Mouse (Mus musculus) heart, adult 8-10 months (tissue): ENCODE measurements around the gene Hoxa7. TPM values are rescaled to one million over a fixed set of nuclear protein-coding genes. Genes with fewer than 3 reads are reported as not detected.

Experiments
- DNase-seq: peaks from one replicate; pipeline ENCODE4 v3.0.0; 2022; ENCODE audit warnings: low spot score
- total RNA-seq, 4 experiments: library from RNA; stranded (reverse); gene quantifications; 2 replicates each; pipeline ENCODE4 v1.2.4; 2022

Gene Hoxa7
- total RNA-seq, 4 experiments from 2014 or later: 0.19 to 0.55 (median 0.31) TPM; not detected in 1

DNA sequence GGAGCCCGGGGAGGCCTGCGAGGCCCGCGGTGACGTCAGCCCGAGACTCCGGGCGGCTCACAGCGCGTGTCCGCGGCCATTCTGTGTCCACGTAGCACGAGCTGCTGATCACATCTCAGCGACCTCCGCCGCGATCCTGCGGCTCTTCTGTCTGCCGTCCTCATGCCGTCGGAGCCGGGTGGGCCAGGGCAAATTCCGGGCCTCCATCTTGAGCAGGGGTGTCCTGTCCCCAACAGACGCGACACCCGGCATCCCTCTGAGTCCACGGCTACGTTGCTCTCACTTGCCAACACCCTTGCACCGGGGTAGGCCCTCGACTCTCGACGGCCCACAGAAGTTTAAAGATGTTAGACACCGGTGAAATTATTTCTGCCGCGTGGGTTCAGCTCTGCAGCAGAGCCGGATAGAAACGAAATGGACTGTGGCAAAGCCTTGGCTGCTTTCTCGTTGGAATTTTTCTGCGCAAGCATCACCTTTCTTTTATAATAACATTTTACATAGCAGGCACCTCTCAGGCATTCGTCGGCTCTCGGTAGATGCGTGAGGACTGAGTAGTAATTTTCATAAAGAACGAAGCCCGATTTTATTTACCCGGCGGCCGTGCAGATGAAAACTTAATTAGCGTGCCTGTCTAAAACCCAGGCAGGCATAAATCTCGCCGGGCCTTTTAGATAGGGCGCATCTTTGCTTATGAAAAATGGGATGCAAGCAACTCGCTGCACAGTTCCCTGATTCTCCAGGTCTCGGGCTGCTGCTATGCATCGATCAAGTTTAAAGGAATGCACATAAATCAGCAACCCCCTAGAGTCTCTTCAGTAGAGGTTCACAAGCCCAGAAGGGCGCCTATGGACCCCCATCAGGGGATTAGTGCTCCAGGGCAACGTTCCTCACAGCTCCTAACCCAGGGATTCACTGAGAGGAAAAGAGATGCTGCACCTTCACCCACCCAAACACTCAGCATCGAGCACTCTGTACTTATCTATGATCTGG is 32.2 kb upstream of the Hoxa7 start:
- no peak for DNase-seq

GRCm38 (mm10) chr6:52252775-52253376 is 31.2 kb upstream of the Hoxa7 start:
- no peak for DNase-seq

DNA sequence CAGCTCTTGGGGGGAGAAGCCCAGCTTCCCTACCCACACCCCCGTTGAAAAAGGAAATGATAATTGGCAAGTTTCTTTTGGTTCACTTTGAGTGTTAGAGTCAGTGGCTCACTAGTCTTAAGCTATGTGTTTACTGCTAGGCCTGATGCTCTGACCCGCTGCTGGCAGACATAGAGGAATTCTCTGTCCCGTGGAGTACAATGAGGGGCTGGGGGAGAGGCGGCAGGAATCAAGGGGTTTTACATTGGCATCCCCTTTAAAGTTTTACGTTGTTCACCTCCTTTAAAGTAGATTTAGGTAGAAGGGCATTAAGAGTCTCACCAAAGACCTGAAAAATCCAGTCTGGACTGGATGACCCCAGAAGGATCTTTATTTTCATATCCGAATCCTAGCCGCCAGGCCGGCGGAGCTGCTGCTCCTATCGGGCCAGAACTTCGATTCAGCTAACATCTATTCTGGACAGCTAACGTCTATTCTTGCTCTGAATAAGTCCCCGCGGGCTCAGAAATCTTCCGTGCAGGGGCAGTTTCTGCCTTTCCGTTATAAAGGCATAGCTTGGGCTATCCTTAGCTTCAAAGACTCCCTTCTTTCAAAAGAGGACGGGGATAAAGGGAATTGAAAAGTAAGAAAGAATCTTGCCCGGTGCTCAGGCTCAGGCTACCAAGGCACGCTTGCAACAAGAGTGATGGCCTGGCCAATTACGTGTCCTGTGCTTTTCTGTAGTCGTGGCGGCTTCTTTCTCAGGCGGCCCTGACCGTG is 30.5 kb upstream of the Hoxa7 start:
- DNase-seq: no peak

DNA sequence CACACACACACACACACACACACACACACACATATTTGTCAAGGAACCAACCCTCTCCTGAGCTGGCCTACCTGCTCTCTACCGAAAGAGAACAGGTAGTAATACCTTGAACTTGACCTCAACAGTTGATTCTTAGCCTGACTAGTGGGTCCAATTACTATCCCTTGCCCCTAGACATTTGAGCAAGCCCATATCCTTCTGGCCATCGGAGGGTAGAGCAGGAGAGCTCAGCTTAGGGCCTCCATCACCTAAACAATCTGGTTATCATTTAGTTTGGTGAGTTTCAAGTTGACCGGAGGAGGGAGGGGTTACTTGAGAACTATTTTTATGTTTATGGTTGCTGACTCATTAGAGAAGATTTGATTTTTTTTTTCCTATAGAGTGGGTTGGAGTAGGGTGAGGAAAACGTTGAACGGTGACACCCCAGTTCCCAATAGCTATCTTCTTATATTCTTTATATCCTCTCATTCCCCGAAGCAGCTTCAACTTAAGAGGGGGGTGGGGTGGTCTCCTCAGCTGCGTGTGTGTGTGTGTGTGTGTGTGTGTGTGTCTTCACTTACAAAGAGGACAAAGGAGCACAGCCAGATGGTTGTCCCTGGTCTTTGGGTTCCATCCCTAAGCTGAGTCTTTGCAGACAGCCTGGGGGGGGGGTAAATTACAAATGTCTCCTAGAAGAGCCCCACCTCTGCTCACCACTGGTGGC is 29.7 kb upstream of the Hoxa7 start:
- DNase-seq: no peak

DNA sequence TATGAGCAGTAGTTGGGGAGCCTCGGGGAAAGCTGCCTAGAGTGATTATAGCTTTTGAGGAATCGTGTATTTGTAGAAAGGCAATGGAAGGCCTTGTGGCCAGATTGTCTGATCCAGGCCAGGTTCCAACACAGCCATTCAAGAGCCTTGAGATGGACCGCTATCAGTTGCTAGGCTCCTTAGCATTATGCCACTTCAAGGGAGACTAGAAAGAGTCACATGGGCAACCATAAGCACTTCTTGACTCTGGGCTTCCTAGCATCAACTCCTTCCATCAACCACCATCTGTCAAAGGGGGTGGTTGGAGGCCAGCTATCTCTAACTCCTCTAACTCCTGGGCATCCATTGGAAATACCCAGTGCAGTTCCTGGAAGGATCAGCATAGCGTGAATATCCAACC is 28.2 kb upstream of the Hoxa7 start:
- no peak for DNase-seq

DNA sequence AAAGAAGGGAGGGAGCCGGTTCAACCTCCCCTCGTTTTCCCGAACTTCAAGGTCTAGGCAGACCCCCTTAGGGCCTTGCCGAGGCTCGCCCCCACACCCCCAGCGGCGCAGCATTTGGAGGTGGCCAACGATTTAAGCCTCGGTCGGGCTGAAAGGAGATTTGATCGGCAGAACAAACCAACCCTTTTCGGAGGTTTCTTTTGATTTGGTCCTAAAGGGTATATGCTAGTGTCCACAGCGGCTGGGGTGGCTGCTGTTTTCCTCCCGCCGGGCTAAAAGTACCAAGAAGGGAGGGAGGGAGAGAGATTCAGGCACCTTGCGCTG is 27.7 kb upstream of the Hoxa7 start:
- DNase-seq: no peak

DNA sequence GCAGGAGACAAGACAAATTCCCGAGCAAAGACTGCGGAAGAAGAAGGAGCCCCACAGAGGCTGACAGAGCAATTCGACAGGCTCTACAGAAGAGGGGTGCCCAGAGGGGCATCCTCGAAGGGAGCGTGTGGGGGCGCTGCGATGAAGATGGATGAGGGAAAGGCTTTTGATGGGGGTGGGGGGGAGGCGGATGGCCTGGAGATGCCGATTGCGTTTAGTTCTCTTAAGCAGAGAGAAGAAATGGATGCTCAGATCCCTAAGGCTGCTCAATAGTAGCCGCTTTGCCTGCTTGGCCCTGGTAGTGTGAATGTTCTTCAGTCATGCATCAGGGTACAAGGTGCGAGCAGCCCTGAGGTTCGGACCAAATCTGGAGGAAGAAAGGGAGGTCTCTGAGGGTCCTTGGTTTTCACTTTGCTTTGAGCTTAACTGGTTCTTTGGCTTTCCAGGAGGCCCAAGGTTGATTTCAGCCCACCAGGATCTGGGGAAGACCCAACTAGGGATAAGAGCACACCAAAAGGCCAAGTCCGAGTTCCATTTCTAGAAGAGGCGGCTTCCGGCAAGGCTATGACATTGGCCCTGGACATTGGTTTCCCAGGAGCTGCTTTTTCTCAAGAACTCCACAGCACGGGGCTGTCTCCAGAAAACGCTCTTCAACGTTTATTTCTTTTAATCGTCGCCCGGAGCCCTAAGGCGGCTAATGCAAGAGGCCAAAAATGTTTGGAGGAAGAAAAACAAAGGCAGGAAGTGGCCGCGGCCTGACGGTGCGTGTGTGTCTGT is 27.2 kb upstream of the Hoxa7 start:
- no peak for DNase-seq

DNA sequence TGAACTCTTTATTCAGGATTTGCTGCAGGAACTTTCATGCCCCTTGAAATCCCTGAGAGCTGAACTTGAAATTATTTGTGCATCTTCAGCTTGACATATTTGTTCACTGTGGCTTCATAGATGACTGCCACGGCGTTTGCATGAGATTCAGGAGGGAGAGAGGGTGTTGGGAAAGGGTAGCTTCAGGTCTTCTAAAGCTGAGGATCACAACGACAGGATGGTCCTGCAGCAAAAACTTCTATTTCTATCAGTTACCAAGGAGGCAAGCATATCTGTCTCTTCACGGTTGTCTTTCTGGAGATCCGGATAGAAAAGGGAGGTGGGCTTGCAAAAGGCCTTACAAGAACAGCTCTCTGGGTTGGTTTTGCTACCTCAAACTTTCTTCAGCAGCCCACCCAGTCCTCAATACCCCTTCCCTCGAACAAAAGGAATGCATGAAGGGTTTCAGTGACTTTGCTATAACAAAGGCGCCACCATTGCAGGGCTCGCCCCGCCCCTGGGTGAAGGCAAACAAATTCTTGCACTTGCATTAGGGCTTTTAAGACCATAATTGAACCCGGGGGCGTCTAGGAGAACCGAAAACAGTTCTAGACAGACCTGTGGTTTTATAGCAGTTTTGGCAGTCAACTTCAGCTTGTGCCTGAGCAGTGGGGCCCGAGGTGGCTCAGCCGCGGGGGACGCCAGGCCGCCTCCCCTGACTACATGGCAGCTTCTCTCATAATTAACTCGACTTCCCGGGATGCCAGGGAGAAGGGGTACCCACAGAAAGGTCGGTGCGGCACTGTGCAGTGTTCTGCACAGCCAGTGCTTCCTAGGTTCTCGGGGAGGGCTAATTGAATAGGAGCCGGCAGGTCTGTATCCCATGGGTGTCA is 26.3 kb upstream of the Hoxa7 start:
- no peak for DNase-seq

DNA sequence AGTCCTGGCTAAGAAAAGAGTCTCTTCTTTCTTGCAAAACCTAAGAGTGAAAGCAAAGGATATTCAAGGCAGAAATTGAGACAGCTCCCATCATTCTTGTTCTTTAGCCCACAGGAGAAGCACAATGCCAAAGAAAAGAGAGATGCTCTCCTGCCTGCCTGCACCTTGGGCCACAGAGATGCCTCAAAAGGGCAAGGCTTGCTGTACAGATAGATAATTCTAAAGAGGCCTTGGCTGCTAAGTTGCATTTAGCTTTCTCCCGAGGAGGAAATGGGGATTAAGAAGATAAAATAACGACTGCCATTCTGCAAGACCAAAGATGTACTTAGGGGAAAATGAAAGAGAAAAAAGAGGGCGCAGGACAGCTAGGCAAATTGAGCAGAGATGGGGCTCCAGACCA is 25.3 kb upstream of the Hoxa7 start:
- no peak for DNase-seq

DNA sequence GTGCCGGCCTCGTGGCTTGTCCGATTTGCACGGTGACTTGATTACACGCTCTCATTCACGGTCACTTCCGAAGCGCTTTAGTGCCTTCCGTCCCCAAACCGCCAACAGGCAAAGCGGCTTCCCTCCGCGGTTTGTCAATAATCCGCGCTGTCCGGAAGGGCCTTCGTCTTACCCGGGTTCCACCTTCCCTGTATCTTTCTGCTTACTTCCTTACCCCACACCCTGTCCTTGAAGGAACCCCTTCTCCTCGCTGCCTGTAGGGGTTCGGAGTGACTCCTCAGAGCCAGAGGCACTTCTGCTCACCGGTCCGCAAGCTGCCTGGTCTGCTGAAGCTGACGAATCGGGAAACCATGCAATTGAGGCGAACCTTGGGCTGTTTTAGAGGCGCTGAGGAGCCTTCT is 24.7 kb upstream of the Hoxa7 start:
- DNase-seq: no peak

- DNase-seq: no peak
These were observed 24.1 kb upstream of the Hoxa7 start, which contains the start of gene Hoxa11 for GRCm38 (mm10) chr6:52245757-52246142. TSS of gene Hoxa11 (minus strand) at chr6:52245810.

DNA sequence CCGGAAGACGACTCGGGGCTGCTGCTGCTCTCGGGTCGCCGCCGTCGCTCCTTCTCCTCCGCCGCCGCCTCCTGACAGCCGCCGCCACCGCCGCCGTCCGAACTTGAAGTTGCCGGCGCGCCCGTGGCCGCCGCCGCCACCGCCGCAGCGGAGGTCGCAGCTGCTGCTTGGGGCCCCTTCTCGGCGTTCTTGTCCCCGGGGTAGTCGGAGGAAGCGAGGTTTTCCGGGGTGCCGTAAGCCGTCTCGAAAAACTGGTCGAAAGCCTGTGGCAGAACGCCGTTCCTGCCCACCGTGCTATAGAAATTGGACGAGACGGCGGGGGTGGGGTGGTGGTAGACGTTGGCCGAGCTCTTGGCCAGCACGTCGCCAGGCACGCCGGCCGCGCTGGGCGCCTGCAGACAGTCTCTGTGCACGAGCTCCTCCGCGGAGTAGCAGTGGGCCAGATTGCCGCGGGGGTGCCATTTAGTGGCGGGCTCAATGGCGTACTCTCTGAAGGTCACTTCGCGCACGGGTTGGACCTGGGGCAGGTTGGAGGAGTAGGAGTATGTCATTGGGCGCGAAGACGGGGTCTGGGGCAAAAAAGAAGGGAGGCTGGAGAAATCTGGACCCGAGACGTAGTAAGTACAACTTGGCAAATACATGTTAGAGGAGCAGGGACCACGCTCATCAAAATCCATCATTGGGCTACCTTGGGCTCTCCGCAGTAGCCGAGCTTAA is 23.5 kb upstream of the Hoxa7 start:
- no peak for DNase-seq

GRCm38 (mm10) chr6:52244471-52245039 is 22.9 kb upstream of the Hoxa7 start:
- DNase-seq: no peak

GRCm38 (mm10) chr6:52243681-52244121 is 22.0 kb upstream of the Hoxa7 start:
- DNase-seq: no peak

DNA sequence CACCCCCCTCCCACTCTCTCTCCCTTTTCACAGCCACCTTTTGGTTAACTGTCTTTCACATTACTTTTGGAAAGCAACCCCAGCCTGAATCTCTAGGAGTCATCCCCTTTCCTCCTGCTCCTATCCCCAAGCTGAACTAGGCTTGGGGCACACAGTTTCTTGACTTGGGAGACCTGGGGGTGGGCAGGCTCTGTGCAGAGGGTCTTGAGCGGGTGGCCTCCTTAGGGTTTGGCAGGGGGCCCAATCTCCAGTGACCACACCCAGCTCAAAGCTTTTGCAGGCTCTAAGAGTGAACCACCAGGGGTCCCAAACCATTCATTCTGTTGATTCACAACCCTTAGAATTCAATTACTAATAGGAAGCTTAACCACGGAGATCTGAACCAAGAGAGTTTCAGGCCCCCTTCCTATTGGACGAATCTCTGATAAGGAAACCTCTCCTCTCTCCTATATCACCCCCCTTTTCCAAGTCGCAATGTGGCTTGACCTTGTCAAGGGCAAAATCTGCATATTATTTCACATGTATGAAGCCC is 21.2 kb upstream of the Hoxa7 start:
- no peak for DNase-seq

DNA sequence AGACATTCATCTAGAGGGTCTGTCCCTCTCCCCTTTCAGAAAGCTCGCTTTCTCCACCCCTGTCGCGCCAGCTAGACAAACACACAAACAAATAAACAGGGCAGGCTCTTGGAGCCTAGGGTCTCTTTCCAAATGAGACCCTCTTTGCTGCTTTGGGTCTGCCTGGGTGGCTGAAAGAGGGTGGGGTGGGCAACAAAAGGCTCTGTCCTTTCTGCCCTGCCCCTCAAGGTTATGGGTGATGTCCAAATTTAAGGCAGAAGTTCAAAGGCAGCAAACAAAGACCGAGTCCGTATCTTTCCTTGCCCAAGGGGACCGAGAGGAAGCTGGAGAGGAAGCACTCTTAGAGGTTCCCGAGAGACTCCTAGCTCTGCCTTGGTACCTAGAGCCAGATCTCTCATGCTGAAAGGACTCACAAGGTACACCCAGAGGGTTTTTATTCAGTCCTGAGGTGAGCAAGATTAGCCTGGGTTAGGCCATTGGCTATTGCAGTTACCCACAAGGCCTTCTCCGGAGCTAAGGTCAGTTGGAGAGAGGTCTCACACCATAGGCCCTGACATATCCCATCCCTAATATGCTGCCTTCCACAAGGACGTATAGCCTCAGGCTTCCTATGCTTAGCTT is 19.5 kb upstream of the Hoxa7 start:
- no peak for DNase-seq

GRCm38 (mm10) chr6:52240389-52241000 is 18.8 kb upstream of the Hoxa7 start, which contains the start of gene Hoxa10:
TSS of gene Hoxa10 (minus strand) at chr6:52240854.
- DNase-seq: peak; percentile 51
